Mouse (Mus musculus) limb, embryonic 11.5 days (tissue): Measurements from ENCODE around the gene Supt3. TPM values are rescaled to one million over a fixed set of nuclear protein-coding genes. Genes with fewer than 3 reads are reported as not detected.
A peak's percentile ranks its signal among the peaks of the same experiment; 100 is the strongest.

Experiments
- ATAC-seq: fragments of 200-750 bp; cut with Nextera tagmentation; 2 replicates; pipeline ENCODE4 v1.8.0; 2017; ENCODE audit warnings: low read depth; ENCODE audit not compliant: insufficient number of reproducible peaks, low FRiP score, low TSS enrichment
- DNase-seq: peaks from one replicate; pipeline ENCODE4 v3.0.0-alpha.2; 2015; ENCODE audit warnings: low spot score
- H3K27ac ChIP-seq: fragments of 300-500 bp; sonication (generic); replicated peaks from 2 replicates; pipeline ENCODE4 v1.5.1; 2014; ENCODE audit warnings: low read depth, mild to moderate bottlenecking, low read length
- H3K27me3 ChIP-seq: fragments of 300-500 bp; sonication (generic); 2 replicates; pipeline ENCODE4 v1.6.1; 2014; ENCODE audit warnings: mild to moderate bottlenecking, low read length, mixed read lengths; ENCODE audit not compliant: control insufficient read depth, insufficient read depth
- H3K36me3 ChIP-seq: fragments of 300-500 bp; sonication (generic); 2 replicates; pipeline ENCODE4 v1.6.1; 2014; ENCODE audit warnings: mild to moderate bottlenecking, low read length, moderate library complexity, mixed read lengths; ENCODE audit not compliant: control insufficient read depth, insufficient read depth
- H3K4me1 ChIP-seq: fragments of 300-500 bp; sonication (generic); 2 replicates; pipeline ENCODE4 v1.6.1; 2014; ENCODE audit warnings: low read length, mixed read lengths; ENCODE audit not compliant: control insufficient read depth, insufficient read depth
- H3K4me2 ChIP-seq: fragments of 300-500 bp; sonication (generic); 2 replicates; pipeline ENCODE4 v1.6.1; 2014; ENCODE audit warnings: low read depth, mild to moderate bottlenecking, moderate library complexity; ENCODE audit not compliant: severe bottlenecking
- H3K4me3 ChIP-seq: fragments of 300-500 bp; sonication (generic); 2 replicates; pipeline ENCODE4 v1.5.1; 2014; ENCODE audit warnings: low read depth, low read length
- H3K9ac ChIP-seq: fragments of 300-500 bp; sonication (generic); 2 replicates; pipeline ENCODE4 v1.6.1; 2014; ENCODE audit warnings: mild to moderate bottlenecking, low read length
- H3K9me3 ChIP-seq: fragments of 300-500 bp; sonication (generic); 2 replicates; pipeline ENCODE4 v1.6.1; 2016; ENCODE audit warnings: low read length; ENCODE audit not compliant: control insufficient read depth
- WGBS: fragments of 180-500 bp; shearing (Covaris S2); extraction: QIAGEN DNeasy Blood & Tissue Kit; methylation state at CpG from one replicate; pipeline ENCODE4 v1.1.7; 2014; 5-methylcytosine and 5-hydroxymethylcytosine counted together
- polyA plus RNA-seq: library from polyadenylated mRNA; unstranded; fragments of >200 nt; fragmentation: Nextera tagmentation; extraction: Ambion mirVana; gene quantifications from 2 replicates; pipeline ENCODE4 v1.2.1, GENCODE M21; 2014

Gene Supt3
- polyA plus RNA-seq, 1 experiment from 2014 or later, result 27.0 TPM

DNA sequence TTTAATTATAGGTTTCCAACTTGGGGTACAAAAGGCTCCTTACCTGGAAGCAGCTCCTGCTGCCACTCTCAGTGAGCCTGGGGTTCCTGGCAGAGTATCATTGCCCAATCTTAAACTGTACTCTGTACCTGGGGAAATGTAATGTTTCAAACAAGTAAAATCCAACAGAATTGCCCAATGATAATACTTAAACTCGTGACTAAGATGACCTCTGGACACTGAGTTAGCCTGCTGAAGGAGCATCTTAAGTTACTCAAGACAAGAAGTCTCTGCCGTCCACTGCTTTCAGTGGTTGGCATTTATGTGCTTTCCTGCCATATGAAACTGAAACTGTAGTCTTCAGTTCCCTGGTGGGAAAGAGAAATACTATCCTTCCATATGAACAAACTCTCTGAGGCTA is 279.9 kb downstream of the Supt3 start:
- no peaks in the 10 kb centered on the region for H3K36me3 ChIP-seq
- no peaks in the 10 kb centered on the region for H3K27me3 ChIP-seq
- H3K4me2 ChIP-seq, result no peak overlapping the region
- H3K4me1 ChIP-seq, result peaks cover 11% of the 10 kb centered on the region
- no peak overlapping the region for H3K9ac ChIP-seq
- peak; percentile 9 for DNase-seq
- H3K9me3 ChIP-seq, result no peaks in the 10 kb centered on the region
- no peak overlapping the region for H3K4me3 ChIP-seq
- no peak for ATAC-seq
- WGBS, result 88% methylated on average over 2 of the region's 2 CpGs
- no peak overlapping the region for H3K27ac ChIP-seq

DNA sequence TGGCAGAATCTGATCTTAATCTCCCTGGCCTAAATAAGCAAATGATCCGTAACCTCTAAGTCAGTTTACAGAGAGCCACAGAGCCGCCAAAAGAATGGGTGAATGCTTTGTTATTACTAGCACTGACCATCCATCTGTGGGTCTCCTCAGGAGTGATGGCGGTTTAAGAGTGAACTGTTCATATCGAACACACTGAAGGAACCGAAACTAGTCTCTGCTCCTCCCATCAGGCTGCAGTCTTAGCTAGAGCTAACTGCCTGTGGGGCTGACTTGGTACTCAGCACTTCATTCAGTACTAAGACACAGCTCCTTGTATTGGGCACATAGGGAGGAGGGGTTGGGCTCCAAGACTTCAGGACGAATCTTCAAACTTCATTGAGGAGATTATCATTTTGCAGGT is 280.8 kb downstream of the Supt3 start:
- ATAC-seq (no peak), DNase-seq (peak; percentile 11)
- H3K4me1 ChIP-seq, result peaks cover 11% of the 10 kb centered on the region
- 90% methylated on average over 6 of the region's 6 CpGs for WGBS
- no peaks in the 10 kb centered on the region for H3K27me3 ChIP-seq
- no peak overlapping the region for H3K9ac ChIP-seq
- no peak overlapping the region for H3K4me2 ChIP-seq
- no peaks in the 10 kb centered on the region for H3K36me3 ChIP-seq
- no peak overlapping the region for H3K27ac ChIP-seq
- H3K4me3 ChIP-seq, result no peak overlapping the region
- H3K9me3 ChIP-seq, result no peaks in the 10 kb centered on the region

DNA sequence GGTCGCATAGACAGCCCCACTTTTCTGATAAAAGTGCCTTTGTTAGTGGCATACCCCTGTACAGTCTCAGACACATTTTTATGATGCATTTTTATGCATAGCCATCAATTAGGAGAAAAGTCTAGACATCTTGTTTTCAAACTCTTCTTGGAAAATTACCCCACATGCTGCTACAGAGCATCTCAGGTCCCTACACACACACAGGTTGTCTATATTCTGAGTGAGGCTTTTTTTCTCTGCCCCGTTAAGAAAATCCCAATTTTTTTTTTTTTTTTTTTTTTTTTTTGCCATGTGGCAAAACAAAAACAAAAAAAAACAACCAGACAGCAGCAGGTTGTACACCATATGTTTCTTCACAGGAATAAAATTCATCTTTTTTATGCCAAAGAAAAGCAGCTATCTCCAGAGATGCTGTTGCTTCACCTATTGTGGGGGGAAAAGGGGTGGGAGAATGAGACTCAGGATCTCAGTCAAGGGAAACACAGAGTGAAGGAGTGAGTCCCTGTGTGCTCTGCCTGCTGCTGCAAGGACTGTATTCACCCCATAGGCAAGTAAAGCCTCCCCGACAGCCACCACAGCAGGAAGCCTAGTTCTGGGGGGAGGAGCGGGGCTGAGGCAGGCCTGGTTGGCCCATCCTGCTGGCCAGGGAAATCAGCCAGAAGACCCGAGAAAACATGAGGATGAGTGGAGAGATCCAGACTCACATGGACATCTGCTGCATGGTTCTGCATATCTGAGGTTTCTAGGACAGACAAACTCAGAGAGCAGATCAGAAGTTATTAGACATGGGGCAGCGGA is 281.8 kb downstream of the Supt3 start:
- 52% methylated on average over 6 of the region's 6 CpGs for WGBS
- peaks cover 11% of the 10 kb centered on the region for H3K4me1 ChIP-seq
- no peak overlapping the region for H3K27ac ChIP-seq
- H3K4me3 ChIP-seq, result no peak overlapping the region
- no peaks in the 10 kb centered on the region for H3K36me3 ChIP-seq
- no peak overlapping the region for H3K4me2 ChIP-seq
- ATAC-seq (no peak), DNase-seq (peak; percentile 21)
- no peak overlapping the region for H3K9ac ChIP-seq
- no peaks in the 10 kb centered on the region for H3K9me3 ChIP-seq
- H3K27me3 ChIP-seq, result no peaks in the 10 kb centered on the region

DNA sequence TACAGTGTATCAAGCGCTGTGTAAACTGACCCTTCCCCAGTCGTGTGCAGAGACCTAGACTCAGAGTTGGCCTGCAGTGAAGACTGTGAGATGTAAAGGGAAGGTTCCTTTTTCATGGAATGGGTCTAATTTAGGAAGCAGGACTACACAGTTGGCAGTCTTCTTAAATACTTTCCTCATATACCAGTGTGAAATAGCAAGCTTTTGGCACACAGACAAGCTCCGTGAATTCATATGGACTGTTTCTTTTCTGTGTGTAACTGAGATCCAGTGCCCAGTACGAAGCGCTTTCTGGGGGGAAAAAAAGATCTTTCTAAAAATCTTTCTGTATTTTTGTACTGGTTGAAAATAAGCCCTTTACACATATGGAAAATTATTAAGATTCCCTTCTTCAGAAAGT is 286.8 kb downstream of the Supt3 start:
- peaks cover 3% of the 10 kb centered on the region; the same call in 1 of the 2 replicates for H3K4me1 ChIP-seq
- ATAC-seq (no peak), DNase-seq (no peak)
- no peaks in the 10 kb centered on the region for H3K27me3 ChIP-seq
- no peaks in the 10 kb centered on the region for H3K36me3 ChIP-seq
- WGBS, result 86% methylated on average over 5 of the region's 5 CpGs
- H3K9ac ChIP-seq, result no peak overlapping the region
- no peaks in the 10 kb centered on the region for H3K9me3 ChIP-seq
- no peak overlapping the region for H3K4me3 ChIP-seq
- no peak overlapping the region for H3K27ac ChIP-seq
- H3K4me2 ChIP-seq, result no peak overlapping the region

DNA sequence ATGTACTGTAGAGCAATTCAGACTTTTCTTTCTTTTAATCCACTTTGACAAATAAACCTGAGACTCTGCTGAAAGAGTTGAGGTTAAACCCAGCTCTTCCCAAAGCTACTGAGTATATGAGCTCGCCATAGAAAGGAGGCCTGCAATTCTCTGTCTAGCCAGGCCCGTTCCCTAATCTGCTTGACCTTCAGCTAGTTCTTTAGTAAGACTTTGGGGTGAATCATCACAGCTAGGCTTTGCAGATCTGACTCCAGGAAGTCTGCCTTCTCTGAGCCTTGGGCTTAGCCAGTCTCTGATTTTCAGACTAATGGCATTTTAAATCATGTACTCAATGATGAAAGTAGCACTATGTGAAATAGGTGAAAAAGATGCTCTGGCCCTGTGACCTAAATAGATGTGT is 288.5 kb downstream of the Supt3 start:
- WGBS, result 81% methylated on average over 2 of the region's 2 CpGs
- H3K4me3 ChIP-seq, result no peak overlapping the region
- no peaks in the 10 kb centered on the region for H3K36me3 ChIP-seq
- H3K9me3 ChIP-seq, result no peaks in the 10 kb centered on the region
- no peaks in the 10 kb centered on the region; the same call in 1 of the 2 replicates for H3K4me1 ChIP-seq
- no peak overlapping the region for H3K27ac ChIP-seq
- H3K4me2 ChIP-seq, result no peak overlapping the region
- ATAC-seq (no peak), DNase-seq (no peak)
- no peak overlapping the region for H3K9ac ChIP-seq
- H3K27me3 ChIP-seq, result no peaks in the 10 kb centered on the region

DNA sequence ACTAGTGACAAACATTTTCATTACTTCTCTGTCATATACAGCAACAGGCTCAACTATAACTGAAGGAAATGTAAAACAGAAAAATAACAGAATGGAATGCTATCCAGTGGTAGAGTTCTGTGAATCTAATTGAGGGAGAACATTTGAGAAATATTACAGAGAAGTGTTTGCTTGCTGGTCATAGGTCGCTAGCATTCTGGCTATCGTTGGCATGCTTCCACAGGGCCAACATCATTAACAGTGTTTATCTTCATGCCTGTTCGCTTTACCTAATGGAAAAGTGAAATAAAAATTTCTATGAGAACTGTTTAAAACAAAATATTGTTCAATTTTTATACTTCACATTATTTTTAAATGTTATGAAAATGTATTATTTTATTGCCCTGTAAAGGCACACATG is 290.5 kb downstream of the Supt3 start:
- ATAC-seq, result no peak
- H3K36me3 ChIP-seq, result no peaks in the 10 kb centered on the region
- no peak for DNase-seq
- no peaks in the 10 kb centered on the region for H3K27me3 ChIP-seq
- H3K9me3 ChIP-seq, result no peaks in the 10 kb centered on the region
- 96% methylated on average over 3 of the region's 3 CpGs for WGBS
- no peak overlapping the region for H3K4me3 ChIP-seq
- no peak overlapping the region for H3K4me2 ChIP-seq
- peaks cover 6% of the 10 kb centered on the region; the same call in 1 of the 2 replicates for H3K4me1 ChIP-seq
- no peak overlapping the region for H3K27ac ChIP-seq
- H3K9ac ChIP-seq, result no peak overlapping the region

DNA sequence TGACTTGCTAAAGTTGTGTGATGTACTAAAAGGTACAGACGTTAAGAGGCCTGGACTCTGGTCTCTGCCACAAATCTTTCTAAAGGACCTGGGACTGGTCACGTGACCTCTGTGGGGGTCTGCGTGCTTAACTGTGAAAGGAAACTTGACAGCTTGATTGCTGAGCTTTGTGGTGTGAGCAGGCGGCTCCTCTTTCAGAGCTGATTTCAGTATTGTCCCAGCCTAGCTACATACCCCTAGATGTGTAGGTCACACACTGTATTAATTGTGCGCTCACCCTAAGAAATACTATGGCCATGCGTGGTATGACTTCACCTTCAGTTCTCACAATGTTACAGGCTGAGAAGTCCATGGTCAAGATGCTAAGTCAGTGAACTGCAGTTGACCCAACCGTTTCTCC is 291.4 kb downstream of the Supt3 start:
- DNase-seq, result no peak
- 50% methylated on average over 7 of the region's 7 CpGs for WGBS
- H3K4me1 ChIP-seq, result peaks cover 10% of the 10 kb centered on the region; the same call in 1 of the 2 replicates
- no peaks in the 10 kb centered on the region for H3K27me3 ChIP-seq
- no peak overlapping the region for H3K27ac ChIP-seq
- H3K4me2 ChIP-seq, result no peak overlapping the region
- no peak for ATAC-seq
- no peak overlapping the region for H3K4me3 ChIP-seq
- H3K9ac ChIP-seq, result no peak overlapping the region
- H3K36me3 ChIP-seq, result no peaks in the 10 kb centered on the region
- H3K9me3 ChIP-seq, result no peaks in the 10 kb centered on the region

DNA sequence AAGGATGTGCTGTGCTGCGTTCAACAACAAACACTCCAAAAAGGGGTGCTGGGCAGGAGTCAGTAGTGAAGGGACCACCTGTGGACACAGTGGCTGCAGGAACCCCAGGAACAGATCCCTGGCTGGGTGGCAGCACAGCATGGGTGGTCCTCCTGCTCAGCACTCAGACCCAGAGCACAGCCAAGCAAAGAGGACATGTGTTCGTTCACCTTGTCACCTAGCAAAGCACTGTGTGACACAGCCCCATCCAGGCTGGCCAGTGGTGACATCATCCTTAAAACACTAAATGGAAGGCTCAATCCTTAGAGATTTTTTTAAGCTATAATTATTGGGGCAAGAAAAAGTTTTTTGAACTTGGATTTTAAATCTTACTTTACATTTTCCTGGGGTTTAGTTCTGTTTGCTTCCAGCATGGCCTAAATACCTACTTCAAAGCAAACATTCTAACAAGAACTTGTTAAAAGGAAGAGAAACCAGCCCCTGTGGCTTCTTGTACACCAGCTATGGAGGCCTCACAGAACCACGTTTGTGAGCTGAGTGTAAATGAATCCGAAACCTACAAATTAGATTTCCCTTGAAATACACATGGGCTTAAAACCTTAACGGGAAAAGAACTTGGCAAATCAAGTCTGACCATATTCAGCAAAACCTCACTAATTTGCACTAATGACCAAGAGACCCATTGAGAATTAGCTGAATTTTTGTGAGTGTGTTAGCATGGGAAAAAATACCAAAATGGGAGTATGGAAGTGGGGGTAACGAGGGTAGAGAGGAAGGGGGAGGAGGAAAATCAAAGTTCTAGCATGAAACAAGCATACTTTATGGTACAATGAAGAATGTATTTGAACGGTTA is 295.8 kb downstream of the Supt3 start:
- Histone ChIP-seq H3K9me3 (no peaks in the 10 kb centered on the region), H3K4me1 (peaks cover 10% of the 10 kb centered on the region; the same call in 1 of the 2 replicates), H3K4me2 (no peak overlapping the region), H3K27ac (no peak overlapping the region), H3K9ac (no peak overlapping the region), H3K27me3 (0 out of 2 replicates have a peak, but pooled peaks cover 2% of the 10 kb centered on the region), H3K36me3 (no peaks in the 10 kb centered on the region), H3K4me3 (no peak overlapping the region)
- no peak for DNase-seq
- 44% methylated on average over 7 of the region's 7 CpGs for WGBS
- no peak for ATAC-seq
